Mouse (Mus musculus) cortical plate, adult 2 months (tissue): ENCODE data around the gene Strap. TPM values are rescaled to one million over a fixed set of nuclear protein-coding genes. Genes with fewer than 3 reads are reported as not detected.

Experiments used
- H3K27ac ChIP-seq: fragments of 200-500 bp; 2 replicates; pipeline ENCODE4 v1.5.1; 2012; ENCODE audit warnings: low read length, control low read depth, inconsistent platforms; ENCODE audit not compliant: insufficient read depth
- H3K4me1 ChIP-seq: fragments of 200-500 bp; 2 replicates; pipeline ENCODE4 v1.6.1; 2011; ENCODE audit warnings: low read length; ENCODE audit not compliant: control insufficient read depth, insufficient read depth
- H3K4me3 ChIP-seq: fragments of 200-500 bp; 2 replicates; pipeline ENCODE4 v1.5.1; 2011; ENCODE audit warnings: mild to moderate bottlenecking, low read length, control low read depth; ENCODE audit not compliant: insufficient read depth
- CTCF ChIP-seq: fragments of 200-500 bp; IDR thresholded peaks from 2 replicates; pipeline ENCODE4 v1.5.1; 2011; ENCODE audit warnings: mild to moderate bottlenecking, control low read depth, low read length; ENCODE audit not compliant: insufficient read depth; ENCODE audit errors: extremely low read depth
- POLR2A ChIP-seq: fragments of 200-500 bp; IDR thresholded peaks from 2 replicates; pipeline ENCODE4 v1.6.1; 2011; ENCODE audit warnings: mild to moderate bottlenecking, low read length, control low read depth; ENCODE audit not compliant: insufficient read depth; ENCODE audit errors: extremely low read depth
- polyA plus RNA-seq: library from polyadenylated mRNA; depleted of rRNA; stranded (reverse); fragments of >200 nt; gene quantifications from 2 replicates; pipeline ENCODE4 v1.2.3, GENCODE M21; 2012; rRNA removed

Strap gene
- polyA plus RNA-seq, result 67.0 and 67.1 TPM in 2 replicates

GRCm38 (mm10) chr6:137734846-137735609 is at the start of gene Strap:
Strap (plus strand) TSS chr6:137735078.
- Histone ChIP-seq H3K4me3 (peak within 1 kb of the TSS; percentile 73), H3K4me1 (peaks cover 7% of the 10 kb centered on the region), H3K27ac (peak within 1 kb of the TSS; percentile 91)
- TF ChIP-seq POLR2A (peak; percentile 94), CTCF (no peak)

GRCm38 (mm10) chr6:137687667-137688066 is 47.2 kb upstream of the Strap start:
- Histone ChIP-seq H3K27ac (no peak overlapping the region), H3K4me3 (no peak overlapping the region), H3K4me1 (no peaks in the 10 kb centered on the region)
- TF ChIP-seq CTCF (no peak), POLR2A (no peak)

GRCm38 (mm10) chr6:137688079-137688478 is 46.8 kb upstream of the Strap start:
- TF ChIP-seq POLR2A (no peak), CTCF (no peak)
- Histone ChIP-seq H3K4me3 (no peak overlapping the region), H3K4me1 (no peaks in the 10 kb centered on the region), H3K27ac (no peak overlapping the region)

- Histone ChIP-seq H3K27ac (no peak overlapping the region), H3K4me1 (no peaks in the 10 kb centered on the region), H3K4me3 (no peak overlapping the region)
- TF ChIP-seq POLR2A (no peak), CTCF (no peak)
Measured at GRCm38 (mm10) chr6:137688506-137689105, 46.3 kb upstream of the Strap start.

GRCm38 (mm10) chr6:137690550-137691119 is 44.2 kb upstream of the Strap start:
- H3K27ac ChIP-seq, result no peak overlapping the region

GRCm38 (mm10) chr6:137694310-137694709 is 40.6 kb upstream of the Strap start:
- Histone ChIP-seq H3K4me1 (no peaks in the 10 kb centered on the region), H3K27ac (no peak overlapping the region), H3K4me3 (no peak overlapping the region)
- no peak for TF ChIP-seq CTCF
- TF ChIP-seq POLR2A, result no peak

More at GRCm38 (mm10) chr6:137690550-137691119, 44.2 kb upstream of the Strap start:
- no peaks in the 10 kb centered on the region for H3K4me1 ChIP-seq
- TF ChIP-seq CTCF (no peak), POLR2A (no peak)
- no peak overlapping the region for H3K4me3 ChIP-seq

GRCm38 (mm10) chr6:137695046-137695445 is 39.8 kb upstream of the Strap start:
- no peak for TF ChIP-seq POLR2A
- no peak for TF ChIP-seq CTCF
- H3K27ac ChIP-seq, result no peak overlapping the region
- no peak overlapping the region for H3K4me3 ChIP-seq
- no peaks in the 10 kb centered on the region for H3K4me1 ChIP-seq

- Histone ChIP-seq H3K27ac (no peak overlapping the region), H3K4me3 (no peak overlapping the region), H3K4me1 (no peaks in the 10 kb centered on the region)
- TF ChIP-seq POLR2A (no peak), CTCF (no peak)
Measured at GRCm38 (mm10) chr6:137696445-137697204, 38.3 kb upstream of the Strap start.

GRCm38 (mm10) chr6:137699434-137699833 is 35.4 kb upstream of the Strap start:
- no peaks in the 10 kb centered on the region for H3K4me1 ChIP-seq
- H3K4me3 ChIP-seq, result no peak overlapping the region
- TF ChIP-seq POLR2A, result no peak
- no peak for TF ChIP-seq CTCF
- no peak overlapping the region for H3K27ac ChIP-seq

GRCm38 (mm10) chr6:137702186-137702585 is 32.7 kb upstream of the Strap start:
- Histone ChIP-seq H3K4me1 (no peaks in the 10 kb centered on the region), H3K27ac (no peak overlapping the region), H3K4me3 (no peak overlapping the region)
- TF ChIP-seq POLR2A (no peak), CTCF (no peak)
